Mouse (Mus musculus): ENCODE measurements at regions not wholly inside any gene's neighbourhood (a gene's known extent, or its start where the extent isn't known, plus 50 kb on each side); places are given as distances from the start of the nearest gene placed in this dataset.

DNA sequence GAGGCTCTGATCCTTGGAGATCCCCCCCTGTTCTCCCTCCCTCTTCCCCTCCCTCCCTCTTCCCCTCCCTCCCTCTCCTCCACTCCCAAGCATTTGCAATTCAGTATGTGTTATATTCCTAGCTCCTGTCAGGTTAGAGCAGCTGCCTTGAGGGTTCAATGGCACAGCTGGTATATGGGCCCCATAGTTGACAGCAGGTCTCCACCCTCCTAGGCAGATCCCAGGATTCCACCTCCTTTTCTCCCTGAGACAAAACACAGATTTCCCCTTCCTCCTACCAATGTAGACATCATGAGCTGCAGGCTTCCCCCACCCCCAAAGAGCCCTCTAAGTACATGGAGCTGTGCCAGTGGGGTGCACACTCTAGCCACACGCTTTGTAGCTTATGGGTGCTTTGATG lies 137.8 kb downstream of the Unc5cl start:
- no peaks in the 10 kb centered on the region for H3K27me3 ChIP-seq (ENCODE audit: control insufficient read depth, insufficient read depth, low read length)
- no peaks in the 10 kb centered on the region for H3K36me3 ChIP-seq (ENCODE audit: control insufficient read depth, insufficient read depth, low read length)
- no peak overlapping the region for H3K4me3 ChIP-seq (ENCODE audit: control insufficient read depth, low read depth, low read length)
- no peaks in the 10 kb centered on the region for H3K4me1 ChIP-seq (ENCODE audit: control insufficient read depth, insufficient read depth, low read length)
- TF ChIP-seq POLR2A (IDR thresholded peaks at IDR 0.05; ENCODE audit: control insufficient read depth, low read depth, low read length) (no peak), CTCF (IDR thresholded peaks at IDR 0.05; ENCODE audit: control insufficient read depth, insufficient read depth, insufficient replicate concordance, low read depth, low read length) (no peak)
- H3K27ac ChIP-seq (ENCODE audit: control insufficient read depth, insufficient read depth, low read depth, low read length), result no peak overlapping the region

DNA sequence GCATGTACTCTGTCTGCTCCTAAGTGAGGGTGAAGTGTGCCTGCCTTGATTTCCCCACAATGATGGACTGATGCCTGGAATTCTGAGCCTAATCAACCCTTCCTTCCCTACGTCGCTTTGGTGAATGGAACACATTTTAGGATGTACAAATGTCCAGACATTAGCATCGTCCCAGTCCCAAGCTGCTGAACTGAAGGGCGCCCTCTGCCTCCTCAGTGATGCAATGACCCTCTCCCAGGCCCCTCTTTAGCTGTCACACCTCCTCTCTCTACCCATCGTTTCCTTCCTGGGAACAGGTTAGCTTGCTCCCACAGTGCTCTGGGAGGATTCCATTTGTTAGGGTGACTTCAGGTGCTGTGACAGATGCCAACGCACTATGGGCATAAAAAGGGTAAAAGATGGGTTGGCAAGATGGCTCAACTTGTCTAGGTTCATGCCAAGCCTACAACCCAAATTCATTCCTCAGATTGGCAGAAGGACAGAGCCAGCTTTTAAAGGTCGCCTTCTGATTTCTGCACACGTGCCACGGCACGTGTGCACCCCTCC lies 140.8 kb downstream of the Unc5cl start:
- H3K27me3 ChIP-seq (ENCODE audit: control insufficient read depth, insufficient read depth, low read length), result no peaks in the 10 kb centered on the region
- H3K4me3 ChIP-seq (ENCODE audit: control insufficient read depth, low read depth, low read length), result no peak overlapping the region
- H3K27ac ChIP-seq (ENCODE audit: control insufficient read depth, insufficient read depth, low read depth, low read length), result no peak overlapping the region
- no peaks in the 10 kb centered on the region for H3K4me1 ChIP-seq (ENCODE audit: control insufficient read depth, insufficient read depth, low read length)
- H3K36me3 ChIP-seq (ENCODE audit: control insufficient read depth, insufficient read depth, low read length), result no peaks in the 10 kb centered on the region
- no peak for TF ChIP-seq POLR2A (IDR thresholded peaks at IDR 0.05; ENCODE audit: control insufficient read depth, low read depth, low read length)
- peak; percentile 21; the same call in 1 of the 2 replicates for TF ChIP-seq CTCF (IDR thresholded peaks at IDR 0.05; ENCODE audit: control insufficient read depth, insufficient read depth, insufficient replicate concordance, low read depth, low read length)

DNA sequence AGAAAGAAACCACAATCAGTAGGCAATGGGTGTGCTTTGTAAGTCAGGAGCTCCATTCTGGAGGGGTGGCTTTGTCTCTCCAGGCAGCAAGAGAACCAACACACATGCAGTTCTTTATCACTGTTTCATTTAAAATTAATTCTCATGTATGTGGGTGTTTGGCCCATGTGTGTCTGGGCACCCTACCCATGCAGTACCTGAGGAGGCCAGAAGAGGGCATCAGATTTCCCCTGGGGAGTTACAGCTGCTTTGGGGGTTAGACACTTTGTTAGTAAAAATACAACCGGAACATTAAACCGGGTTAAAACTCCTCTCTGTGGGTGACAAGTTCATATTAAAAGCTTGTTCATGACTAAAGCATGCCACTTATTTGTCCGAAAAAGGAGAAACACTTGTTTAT lies 141.7 kb downstream of the Unc5cl start:
- TF ChIP-seq CTCF (IDR thresholded peaks at IDR 0.05; ENCODE audit: control insufficient read depth, insufficient read depth, insufficient replicate concordance, low read depth, low read length) (peak; percentile 65; the same call in 1 of the 2 replicates), POLR2A (IDR thresholded peaks at IDR 0.05; ENCODE audit: control insufficient read depth, low read depth, low read length) (no peak)
- Histone ChIP-seq H3K4me3 (ENCODE audit: control insufficient read depth, low read depth, low read length) (no peak overlapping the region), H3K4me1 (ENCODE audit: control insufficient read depth, insufficient read depth, low read length) (no peaks in the 10 kb centered on the region), H3K27ac (ENCODE audit: control insufficient read depth, insufficient read depth, low read depth, low read length) (no peak overlapping the region), H3K27me3 (ENCODE audit: control insufficient read depth, insufficient read depth, low read length) (no peaks in the 10 kb centered on the region), H3K36me3 (ENCODE audit: control insufficient read depth, insufficient read depth, low read length) (no peaks in the 10 kb centered on the region)

DNA sequence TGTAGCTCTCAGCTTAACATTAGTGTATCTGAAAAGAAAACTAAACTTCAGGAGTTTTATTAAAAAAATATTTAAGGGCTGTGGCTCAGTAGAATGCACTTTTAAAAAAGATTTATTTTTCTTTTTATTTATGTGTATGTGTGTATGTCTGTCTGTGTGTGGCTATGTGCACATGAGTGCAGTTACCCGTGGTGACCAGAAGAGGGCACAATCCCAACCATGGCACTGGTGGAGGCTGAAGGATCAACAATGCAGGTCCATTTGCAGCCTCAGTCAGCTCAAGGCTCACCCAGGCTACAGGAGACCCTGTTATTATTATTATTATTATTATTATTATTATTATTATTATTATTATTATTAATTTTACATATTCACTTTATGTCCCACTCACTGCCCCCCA lies 142.6 kb downstream of the Unc5cl start:
- Histone ChIP-seq H3K27me3 (ENCODE audit: control insufficient read depth, insufficient read depth, low read length) (no peaks in the 10 kb centered on the region), H3K27ac (ENCODE audit: control insufficient read depth, insufficient read depth, low read depth, low read length) (no peak overlapping the region), H3K4me1 (ENCODE audit: control insufficient read depth, insufficient read depth, low read length) (no peaks in the 10 kb centered on the region), H3K4me3 (ENCODE audit: control insufficient read depth, low read depth, low read length) (no peak overlapping the region), H3K36me3 (ENCODE audit: control insufficient read depth, insufficient read depth, low read length) (no peaks in the 10 kb centered on the region)
- TF ChIP-seq CTCF (IDR thresholded peaks at IDR 0.05; ENCODE audit: control insufficient read depth, insufficient read depth, insufficient replicate concordance, low read depth, low read length) (peak; percentile 78; the same call in 1 of the 2 replicates), POLR2A (IDR thresholded peaks at IDR 0.05; ENCODE audit: control insufficient read depth, low read depth, low read length) (no peak)

DNA sequence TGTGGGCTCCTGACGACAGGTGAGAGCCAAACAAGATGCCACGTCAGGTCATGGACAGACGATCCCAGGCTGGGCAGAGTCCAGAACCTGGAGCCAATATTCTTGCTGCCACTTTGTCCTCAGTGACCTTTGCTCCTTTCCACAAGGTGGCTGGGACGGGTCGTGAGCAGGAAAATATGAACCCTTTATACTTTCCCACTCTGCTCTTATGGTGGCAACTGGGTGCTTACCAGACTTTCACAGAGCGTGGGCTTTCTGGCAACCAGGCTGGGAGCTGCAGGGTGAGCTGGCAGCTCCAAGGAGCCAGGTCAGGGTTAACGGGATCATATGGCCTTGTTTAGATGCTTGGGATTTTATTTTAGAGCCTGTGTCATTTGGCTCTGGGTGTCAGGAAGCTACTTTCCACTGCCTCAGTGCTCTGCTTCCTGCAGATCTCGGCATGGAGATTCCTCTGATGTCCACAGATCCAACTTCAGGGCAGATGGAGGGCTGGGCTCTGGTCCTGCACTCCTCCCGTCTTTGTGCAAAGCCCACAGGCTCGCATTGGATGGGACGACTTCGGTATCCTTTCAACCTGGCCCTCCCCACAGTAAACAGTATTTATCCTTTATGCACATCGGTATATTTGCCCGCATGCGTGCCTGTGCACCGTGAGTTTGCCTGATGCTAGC lies 143.9 kb downstream of the Unc5cl start:
- Histone ChIP-seq H3K4me1 (ENCODE audit: control insufficient read depth, insufficient read depth, low read length) (no peaks in the 10 kb centered on the region; the same call in 1 of the 2 replicates), H3K27me3 (ENCODE audit: control insufficient read depth, insufficient read depth, low read length) (no peaks in the 10 kb centered on the region), H3K27ac (ENCODE audit: control insufficient read depth, insufficient read depth, low read depth, low read length) (no peak overlapping the region), H3K36me3 (ENCODE audit: control insufficient read depth, insufficient read depth, low read length) (no peaks in the 10 kb centered on the region), H3K4me3 (ENCODE audit: control insufficient read depth, low read depth, low read length) (no peak overlapping the region)
- TF ChIP-seq CTCF (IDR thresholded peaks at IDR 0.05; ENCODE audit: control insufficient read depth, insufficient read depth, insufficient replicate concordance, low read depth, low read length) (no peak), POLR2A (IDR thresholded peaks at IDR 0.05; ENCODE audit: control insufficient read depth, low read depth, low read length) (no peak)

GRCm38 (mm10) chr17:48600176-48600575 lies 145.5 kb downstream of the Unc5cl start:
- Histone ChIP-seq H3K4me3 (ENCODE audit: control insufficient read depth, low read depth, low read length) (no peak overlapping the region), H3K4me1 (ENCODE audit: control insufficient read depth, insufficient read depth, low read length) (no peaks in the 10 kb centered on the region; the same call in 1 of the 2 replicates)

DNA sequence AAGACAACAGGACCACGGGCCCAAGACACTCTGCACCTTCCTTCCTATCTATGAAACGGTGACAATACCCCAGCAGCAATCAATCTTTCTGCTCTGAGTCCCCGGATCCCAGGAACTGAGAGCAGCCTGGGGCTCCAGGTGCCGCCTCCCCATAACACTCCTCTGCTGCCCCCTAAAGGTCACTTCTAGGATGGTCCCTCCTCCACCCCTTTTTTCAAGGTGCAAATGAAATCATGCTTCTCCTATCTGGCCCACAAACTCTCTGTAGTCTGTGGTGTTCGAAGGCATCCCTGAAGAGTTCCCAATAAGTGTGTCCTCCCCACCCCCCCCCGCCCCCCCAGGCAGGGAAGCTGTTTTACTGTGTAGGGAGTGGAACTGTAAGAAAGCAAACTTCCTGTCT lies 147.9 kb downstream of the Unc5cl start:
- H3K27me3 ChIP-seq (ENCODE audit: control insufficient read depth, insufficient read depth, low read length), result no peaks in the 10 kb centered on the region
- no peaks in the 10 kb centered on the region for H3K36me3 ChIP-seq (ENCODE audit: control insufficient read depth, insufficient read depth, low read length)
- no peak overlapping the region for H3K4me3 ChIP-seq (ENCODE audit: control insufficient read depth, low read depth, low read length)
- H3K4me1 ChIP-seq (ENCODE audit: control insufficient read depth, insufficient read depth, low read length), result no peaks in the 10 kb centered on the region; the same call in 1 of the 2 replicates
- peak; percentile 59; the same call in 1 of the 2 replicates for TF ChIP-seq CTCF (IDR thresholded peaks at IDR 0.05; ENCODE audit: control insufficient read depth, insufficient read depth, insufficient replicate concordance, low read depth, low read length)
- TF ChIP-seq POLR2A (IDR thresholded peaks at IDR 0.05; ENCODE audit: control insufficient read depth, low read depth, low read length), result no peak
- H3K27ac ChIP-seq (ENCODE audit: control insufficient read depth, insufficient read depth, low read depth, low read length), result no peak overlapping the region

More at GRCm38 (mm10) chr17:48600176-48600575, 145.5 kb downstream of the Unc5cl start:
- no peak overlapping the region for H3K27ac ChIP-seq (ENCODE audit: control insufficient read depth, insufficient read depth, low read depth, low read length)
- TF ChIP-seq CTCF (IDR thresholded peaks at IDR 0.05; ENCODE audit: control insufficient read depth, insufficient read depth, insufficient replicate concordance, low read depth, low read length) (no peak), POLR2A (IDR thresholded peaks at IDR 0.05; ENCODE audit: control insufficient read depth, low read depth, low read length) (no peak)
- no peaks in the 10 kb centered on the region for H3K27me3 ChIP-seq (ENCODE audit: control insufficient read depth, insufficient read depth, low read length)
- H3K36me3 ChIP-seq (ENCODE audit: control insufficient read depth, insufficient read depth, low read length), result no peaks in the 10 kb centered on the region

Measured in testis, adult 2 months (tissue).